Mouse (Mus musculus) megakaryocyte, embryonic 14.5 days (primary cell): Measurements from ENCODE around the gene Lgi4. TPM values are rescaled to one million over a fixed set of nuclear protein-coding genes. Genes with fewer than 3 reads are reported as not detected.

Source experiments
- H3K27me3 ChIP-seq: replicated peaks from 2 replicates; pipeline ENCODE3; 2012; ENCODE audit warnings: inconsistent platforms
- H3K36me3 ChIP-seq: replicated peaks from 2 replicates; pipeline ENCODE3; 2012; ENCODE audit warnings: low read length, inconsistent platforms, mixed read lengths
- H3K4me1 ChIP-seq: 2 replicates; pipeline ENCODE4 v1.6.1; 2012; ENCODE audit warnings: inconsistent platforms
- H3K4me3 ChIP-seq: replicated peaks from 2 replicates; pipeline ENCODE3; 2012; ENCODE audit warnings: moderate library complexity, mild to moderate bottlenecking, inconsistent platforms
- H3K9me3 ChIP-seq: 2 replicates; pipeline ENCODE4 v1.6.1; 2012; ENCODE audit warnings: inconsistent platforms
- FLI1 ChIP-seq: IDR thresholded peaks from 2 replicates; pipeline ENCODE4 v1.6.1; 2012; ENCODE audit warnings: low read length, inconsistent platforms, mixed read lengths
- GATA1 ChIP-seq: IDR thresholded peaks from 3 replicates; pipeline ENCODE4 v1.6.1; 2012; ENCODE audit warnings: mixed read lengths, low read length, inconsistent platforms, borderline replicate concordance
- polyA plus RNA-seq: library from polyadenylated mRNA; stranded (reverse); fragments of >175 nt; gene quantifications from 2 replicates; pipeline ENCODE4 v1.2.3, GENCODE M21; 2012; ENCODE audit warnings: low replicate concordance; ENCODE audit not compliant: insufficient read depth

Lgi4 gene
- 0.23 and 0.67 TPM in 2 replicates for polyA plus RNA-seq

DNA sequence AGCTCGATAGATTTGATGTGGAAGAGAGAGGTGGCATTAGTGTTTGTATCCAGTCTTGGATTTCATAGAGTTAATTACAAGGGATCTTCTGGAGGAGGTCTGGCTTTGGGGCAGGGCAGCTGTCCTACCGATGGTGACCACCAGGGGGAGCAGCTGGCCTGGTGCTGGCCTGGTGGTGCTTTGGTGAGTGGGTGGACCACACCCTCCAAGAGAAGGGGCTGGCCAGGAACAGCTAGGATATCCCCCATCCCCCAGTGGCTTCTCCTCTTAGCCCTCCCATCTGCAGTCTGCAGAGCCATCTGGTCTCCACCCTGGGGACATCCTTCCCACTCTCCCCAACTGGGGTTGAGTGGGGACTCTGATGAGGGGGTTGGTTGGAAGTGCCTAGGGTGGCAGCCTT is at the start of gene Lgi4:
TSS of gene Lgi4 (plus strand) at position 235 of the 400 bp plus-strand sequence.
- Histone ChIP-seq H3K4me1 (peaks cover 18% of the 10 kb centered on the region), H3K4me3 (no peak within 1 kb of the TSS), H3K36me3 (no peaks in the 10 kb centered on the region), H3K27me3 (peaks cover 68% of the 10 kb centered on the region), H3K9me3 (no peaks in the 10 kb centered on the region)
- TF ChIP-seq FLI1, result no peak
- no peak for TF ChIP-seq GATA1

DNA sequence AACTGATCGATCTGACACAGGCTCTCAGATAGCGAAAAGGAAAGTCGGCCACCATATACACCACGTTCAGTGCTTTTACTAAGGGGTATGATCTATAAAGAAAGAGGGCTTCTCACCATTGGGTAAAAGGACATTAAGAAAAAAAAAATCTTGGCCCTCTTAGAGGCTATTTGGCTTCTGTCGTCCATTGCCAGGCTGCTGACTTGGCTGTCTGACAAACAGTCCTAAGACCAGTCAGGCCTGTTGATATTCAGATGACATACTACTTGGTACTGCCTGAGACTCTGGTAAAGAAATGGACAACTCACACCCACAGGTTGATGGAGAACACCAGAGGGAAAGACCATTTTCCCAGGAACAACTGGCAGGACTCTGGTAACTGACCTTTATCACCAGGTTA is 46.2 kb upstream of the Lgi4 start:
- peaks cover 45% of the 10 kb centered on the region for H3K4me1 ChIP-seq
- no peaks in the 10 kb centered on the region for H3K9me3 ChIP-seq
- H3K27me3 ChIP-seq, result peaks cover 3% of the 10 kb centered on the region
- no peak overlapping the region for H3K4me3 ChIP-seq
- H3K36me3 ChIP-seq, result no peaks in the 10 kb centered on the region
- no peak for TF ChIP-seq GATA1
- no peak for TF ChIP-seq FLI1

DNA sequence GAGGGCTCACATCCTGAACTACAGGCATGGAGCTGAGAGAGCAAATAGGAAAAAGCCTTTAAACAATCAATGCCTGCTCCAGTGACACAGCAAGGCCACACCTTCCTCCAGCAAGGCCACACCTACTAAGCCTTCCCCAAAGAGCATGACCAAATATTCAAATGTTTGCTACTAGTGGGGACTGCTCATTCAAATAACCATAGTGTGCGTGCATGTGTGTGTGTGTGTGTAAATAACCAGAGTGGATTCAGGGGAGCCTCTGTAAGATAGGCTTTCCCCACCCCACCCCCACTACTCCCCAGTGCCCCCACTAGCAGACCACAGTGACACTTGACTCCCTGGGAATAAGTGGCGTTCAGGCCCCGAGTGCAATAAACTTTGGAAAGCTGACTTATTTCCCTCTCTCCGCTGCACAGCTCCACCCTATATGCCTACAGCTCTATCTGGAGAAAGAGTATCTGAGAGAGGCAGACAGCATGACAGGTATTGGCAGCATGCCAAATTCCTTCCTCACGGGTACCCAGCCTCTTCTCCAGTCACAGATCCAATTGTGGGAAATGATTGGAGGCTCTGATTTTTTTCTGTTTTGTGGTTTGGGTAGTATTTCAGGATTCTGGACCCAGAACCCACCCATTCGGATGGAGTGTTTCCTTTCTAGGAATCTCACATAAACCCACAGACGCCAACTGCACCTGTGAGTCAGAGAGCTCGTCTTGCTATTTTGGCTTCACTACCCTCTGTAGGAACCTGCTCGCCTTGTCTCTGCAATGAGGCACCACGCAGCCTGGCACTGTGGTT is 41.8 kb upstream of the Lgi4 start:
- Histone ChIP-seq H3K36me3 (no peaks in the 10 kb centered on the region), H3K27me3 (peaks cover 8% of the 10 kb centered on the region), H3K9me3 (0 out of 2 replicates have a peak, but pooled peaks cover 4% of the 10 kb centered on the region), H3K4me1 (peaks cover 18% of the 10 kb centered on the region), H3K4me3 (no peak overlapping the region)
- TF ChIP-seq GATA1 (no peak), FLI1 (no peak)

DNA sequence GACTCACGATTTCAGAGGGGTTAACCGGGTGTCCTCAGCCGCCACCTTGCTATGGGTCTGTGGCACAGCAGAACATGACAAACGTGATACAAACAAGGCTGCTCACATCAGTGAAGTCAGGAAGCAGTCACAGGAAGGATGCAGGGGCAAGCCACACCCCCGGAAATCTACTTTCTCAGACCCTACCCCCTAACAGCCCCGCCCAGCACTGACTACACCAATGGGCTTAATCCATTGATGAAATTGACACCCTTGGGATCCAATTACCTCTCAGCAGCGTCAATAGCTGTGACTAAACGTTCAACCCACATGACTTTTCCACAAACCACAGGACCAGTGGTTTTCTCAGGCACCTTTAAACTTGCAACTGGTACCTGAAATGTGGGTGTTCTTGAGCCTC is 30.5 kb upstream of the Lgi4 start:
- Histone ChIP-seq H3K27me3 (no peaks in the 10 kb centered on the region), H3K4me3 (no peak overlapping the region), H3K9me3 (peaks cover 28% of the 10 kb centered on the region), H3K36me3 (peaks cover 51% of the 10 kb centered on the region), H3K4me1 (peaks cover 46% of the 10 kb centered on the region)
- TF ChIP-seq FLI1 (no peak), GATA1 (no peak)

DNA sequence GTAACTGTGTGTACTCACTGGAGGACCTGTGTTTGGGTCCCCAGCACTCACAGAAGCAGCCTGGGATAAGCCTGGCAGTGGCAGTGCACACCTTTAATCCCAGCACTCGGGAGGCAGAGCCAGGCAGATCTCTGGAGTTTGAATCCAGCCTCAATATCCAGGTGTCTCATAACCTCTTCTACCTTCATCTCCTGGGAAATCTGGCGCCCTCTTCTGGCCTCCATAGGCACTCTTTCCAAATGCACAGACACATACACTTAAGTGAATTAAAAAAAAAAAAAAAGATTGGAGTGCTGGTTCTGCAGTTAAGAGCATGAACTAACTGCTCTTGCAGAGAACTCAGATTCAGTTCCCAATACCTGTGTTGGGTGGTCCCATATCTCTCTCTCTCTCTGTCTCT is 28.4 kb upstream of the Lgi4 start:
- H3K9me3 ChIP-seq, result peaks cover 15% of the 10 kb centered on the region
- H3K36me3 ChIP-seq, result peaks cover 72% of the 10 kb centered on the region
- H3K4me1 ChIP-seq, result peaks cover 60% of the 10 kb centered on the region
- no peak overlapping the region for H3K4me3 ChIP-seq
- TF ChIP-seq GATA1 (no peak), FLI1 (no peak)
- H3K27me3 ChIP-seq, result no peaks in the 10 kb centered on the region

DNA sequence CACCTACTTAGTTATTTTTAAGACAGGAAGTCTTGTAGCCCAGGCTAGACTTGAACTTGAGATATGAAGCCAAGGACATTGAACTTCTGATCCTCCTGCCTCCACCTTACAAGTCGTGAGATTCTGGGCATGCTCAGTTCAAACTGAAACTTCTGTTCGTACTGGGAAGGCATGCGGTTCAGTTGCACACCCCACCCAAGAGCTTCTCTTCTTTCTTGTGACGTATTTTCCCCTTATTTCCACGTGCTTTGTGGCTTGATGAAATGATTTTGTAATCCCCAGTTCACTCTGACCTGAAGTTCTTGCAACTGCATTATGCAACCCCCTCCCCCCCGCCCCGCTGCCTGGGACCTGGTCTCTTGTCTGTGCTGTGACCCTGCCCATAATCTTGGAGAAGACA is 27.4 kb upstream of the Lgi4 start:
- Histone ChIP-seq H3K27me3 (no peaks in the 10 kb centered on the region), H3K36me3 (peaks cover 77% of the 10 kb centered on the region), H3K4me1 (peaks cover 70% of the 10 kb centered on the region), H3K4me3 (no peak overlapping the region), H3K9me3 (peaks cover 8% of the 10 kb centered on the region)
- TF ChIP-seq FLI1, result no peak
- TF ChIP-seq GATA1, result no peak

DNA sequence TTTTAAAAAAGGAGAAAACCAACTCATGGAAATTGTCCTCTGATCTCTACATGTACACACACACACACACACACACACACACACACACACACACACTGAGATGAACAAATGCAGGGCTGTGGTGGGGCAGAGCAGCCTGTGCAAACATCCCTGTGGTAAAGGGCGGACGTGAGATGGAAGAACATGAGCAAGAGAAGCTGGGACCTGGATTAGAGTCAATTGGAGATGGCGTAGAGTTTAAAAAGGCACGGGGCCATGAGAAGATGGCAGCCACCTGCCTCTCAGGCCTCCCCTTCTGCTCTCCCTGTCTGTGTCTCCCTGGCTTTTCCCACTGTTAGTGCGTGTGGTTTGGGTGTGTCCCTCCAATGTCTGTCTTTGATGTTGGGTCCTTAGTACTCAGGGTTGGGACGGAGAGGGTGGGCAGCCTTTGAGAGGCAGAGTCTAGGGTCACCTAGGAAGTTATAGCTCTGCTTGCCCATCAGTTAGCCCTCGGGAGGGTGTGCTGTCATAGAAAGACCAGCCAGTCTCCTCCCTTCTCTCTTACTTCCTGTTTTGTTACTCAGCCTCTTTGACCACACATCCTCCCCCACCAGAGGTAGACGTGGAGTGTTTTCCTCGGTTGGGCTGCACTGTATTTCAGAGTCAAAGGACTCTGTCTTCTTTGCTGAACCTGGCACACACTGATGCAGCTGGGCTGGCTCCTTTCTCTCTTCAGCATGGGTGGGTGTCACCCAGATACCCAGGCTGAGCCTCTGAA is 25.6 kb upstream of the Lgi4 start:
- H3K4me1 ChIP-seq, result peaks cover 75% of the 10 kb centered on the region
- H3K4me3 ChIP-seq, result peak overlapping the region; percentile 73
- no peaks in the 10 kb centered on the region for H3K27me3 ChIP-seq
- peaks cover 75% of the 10 kb centered on the region for H3K36me3 ChIP-seq
- no peak for TF ChIP-seq GATA1
- no peak for TF ChIP-seq FLI1
- H3K9me3 ChIP-seq, result no peaks in the 10 kb centered on the region

DNA sequence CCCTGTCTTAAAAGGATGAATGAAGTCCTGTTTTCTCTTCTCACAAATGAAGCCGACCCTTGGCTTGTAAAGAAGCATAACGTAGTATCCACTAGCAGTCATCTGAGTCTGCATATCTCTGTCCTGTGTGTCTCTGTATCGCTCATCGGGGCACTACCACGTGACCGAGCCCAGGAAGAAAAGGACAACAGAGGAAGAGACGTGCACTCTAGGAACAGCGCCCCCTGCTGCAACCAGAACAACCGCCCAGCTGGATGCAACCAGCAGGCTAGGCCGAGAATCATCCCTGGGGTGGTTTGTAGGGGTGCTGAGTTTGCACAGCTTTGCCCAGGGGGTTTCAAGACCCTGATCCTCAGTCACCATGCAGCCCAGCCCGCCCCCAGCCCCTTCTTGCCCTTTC is 24.4 kb upstream of the Lgi4 start:
- no peaks in the 10 kb centered on the region for H3K9me3 ChIP-seq
- peaks cover 85% of the 10 kb centered on the region for H3K36me3 ChIP-seq
- H3K4me3 ChIP-seq, result peak overlapping the region; percentile 26
- no peaks in the 10 kb centered on the region for H3K27me3 ChIP-seq
- H3K4me1 ChIP-seq, result peaks cover 85% of the 10 kb centered on the region
- TF ChIP-seq GATA1, result no peak
- TF ChIP-seq FLI1, result no peak

DNA sequence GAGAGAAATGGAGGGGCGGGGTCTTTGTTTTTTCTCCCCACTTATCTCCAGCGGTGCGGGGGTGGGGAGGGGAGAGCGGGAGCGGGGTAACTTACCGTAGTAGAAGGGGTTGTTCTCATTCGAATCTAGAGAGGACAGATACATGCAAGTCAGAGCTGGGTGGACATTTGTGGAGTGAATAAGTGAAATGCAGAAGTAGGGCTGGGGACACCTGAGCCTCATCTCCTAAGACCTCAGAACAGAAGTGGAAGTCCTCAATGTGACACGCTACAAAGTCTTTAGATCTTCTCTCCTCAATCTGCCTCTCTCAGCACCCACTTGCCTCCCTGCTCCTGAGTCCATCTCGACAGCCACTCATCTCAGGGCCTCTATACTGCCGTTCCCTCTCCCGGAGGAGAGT is 23.9 kb upstream of the Lgi4 start:
- H3K4me1 ChIP-seq, result peaks cover 90% of the 10 kb centered on the region

DNA sequence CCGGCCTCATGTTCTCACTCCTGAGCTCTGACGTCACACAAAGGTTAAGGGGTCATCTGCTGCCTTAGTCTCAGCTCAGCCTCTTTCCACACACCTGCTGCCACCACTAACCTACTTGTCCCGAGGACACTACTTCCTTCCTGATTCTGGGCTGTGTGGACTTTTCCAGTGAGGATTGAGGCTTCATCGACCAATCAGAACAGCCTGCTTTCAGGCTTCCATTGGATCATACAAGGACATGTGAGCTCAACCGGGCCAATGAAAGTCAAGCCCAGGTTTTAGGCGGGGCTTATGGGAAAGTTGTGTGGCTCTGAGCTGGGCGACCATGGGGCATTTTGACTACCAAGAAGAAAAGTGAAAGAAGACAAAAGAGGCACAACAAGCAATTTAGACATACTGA is 22.2 kb upstream of the Lgi4 start:
- Histone ChIP-seq H3K9me3 (no peaks in the 10 kb centered on the region), H3K36me3 (peaks cover 85% of the 10 kb centered on the region), H3K27me3 (no peaks in the 10 kb centered on the region), H3K4me1 (peaks cover 98% of the 10 kb centered on the region), H3K4me3 (peak overlapping the region; percentile 86)
- TF ChIP-seq FLI1, result no peak

More for the DNA sequence above, 23.9 kb upstream of the Lgi4 start:
- Histone ChIP-seq H3K27me3 (no peaks in the 10 kb centered on the region), H3K4me3 (no peak overlapping the region), H3K36me3 (peaks cover 86% of the 10 kb centered on the region), H3K9me3 (no peaks in the 10 kb centered on the region)
- TF ChIP-seq GATA1 (no peak), FLI1 (no peak)
